Mouse (Mus musculus) layer of hippocampus, adult 11-12 months (tissue): Measurements from ENCODE around the gene Nutf2-ps1.
"Not testable (repeated sequence)": the region's sequence is repeated elsewhere in the genome, so short reads cannot be mapped to it uniquely, and the experiment has no call there.

ENCODE experiments used
- DNase-seq: peaks from one replicate; pipeline ENCODE4 v3.0.0; 2022; ENCODE audit warnings: low spot score

The Nutf2-ps1 gene

GRCm38 (mm10) chr19:53588968-53589367 is at the start of gene Nutf2-ps1:
TSS of gene Nutf2-ps1 (minus strand) at chr19:53589068.
- not testable (repeated sequence) for DNase-seq

- no peak for DNase-seq
These were observed 49.2 kb upstream of the Nutf2-ps1 start for GRCm38 (mm10) chr19:53638041-53638440.

- DNase-seq = no peak
These were observed 32.8 kb upstream of the Nutf2-ps1 start for GRCm38 (mm10) chr19:53621681-53622080.

GRCm38 (mm10) chr19:53608921-53609320 is 20.1 kb upstream of the Nutf2-ps1 start:
- DNase-seq = no peak

- DNase-seq = no peak
These were observed 12.4 kb upstream of the Nutf2-ps1 start for GRCm38 (mm10) chr19:53601363-53601655.

- DNase-seq = peak; percentile 61
These were observed 11.9 kb upstream of the Nutf2-ps1 start for GRCm38 (mm10) chr19:53600549-53601362.

GRCm38 (mm10) chr19:53599757-53600539 is 11.1 kb upstream of the Nutf2-ps1 start, which contains the start of gene Smc3:
TSS of gene Smc3 (plus strand) at chr19:53600398.
- DNase-seq = peak; percentile 100

GRCm38 (mm10) chr19:53596723-53597474 is 8.0 kb upstream of the Nutf2-ps1 start:
- no peak for DNase-seq

- DNase-seq = not testable (repeated sequence)
These were observed 1.2 kb downstream of the Nutf2-ps1 start for GRCm38 (mm10) chr19:53587686-53588085.

GRCm38 (mm10) chr19:53580271-53580670 is 8.6 kb downstream of the Nutf2-ps1 start:
- DNase-seq = not testable (repeated sequence)

- peak; percentile 67 for DNase-seq
These were observed 10.1 kb downstream of the Nutf2-ps1 start for GRCm38 (mm10) chr19:53578597-53579252.

GRCm38 (mm10) chr19:53577025-53577800 is 11.7 kb downstream of the Nutf2-ps1 start:
- no peak for DNase-seq

GRCm38 (mm10) chr19:53576061-53576460 is 12.8 kb downstream of the Nutf2-ps1 start:
- DNase-seq = no peak

- no peak for DNase-seq
These were observed 13.4 kb downstream of the Nutf2-ps1 start for GRCm38 (mm10) chr19:53575296-53576010.

GRCm38 (mm10) chr19:53574546-53574945 is 14.3 kb downstream of the Nutf2-ps1 start:
- no peak for DNase-seq

- no peak for DNase-seq
These were observed 14.7 kb downstream of the Nutf2-ps1 start for GRCm38 (mm10) chr19:53574131-53574530.

- no peak for DNase-seq
These were observed 15.7 kb downstream of the Nutf2-ps1 start for GRCm38 (mm10) chr19:53573151-53573550.

- no peak for DNase-seq
These were observed 16.3 kb downstream of the Nutf2-ps1 start for GRCm38 (mm10) chr19:53572607-53573006.

GRCm38 (mm10) chr19:53571501-53572428 is 17.1 kb downstream of the Nutf2-ps1 start:
- DNase-seq = no peak
